Mouse (Mus musculus) B cell, adult 67 days (primary cell): ENCODE measurements around the gene Il1r2. TPM values are rescaled to one million over a fixed set of nuclear protein-coding genes. Genes with fewer than 3 reads are reported as not detected.

ENCODE experiments used
- total RNA-seq, 2 experiments: library from RNA; stranded (reverse); gene quantifications; 4 replicates each; pipeline ENCODE4 v1.2.4; 2023

The Il1r2 gene
- total RNA-seq, result 10 to 100 TPM; 18.1 to 18.3 TPM

DNA sequence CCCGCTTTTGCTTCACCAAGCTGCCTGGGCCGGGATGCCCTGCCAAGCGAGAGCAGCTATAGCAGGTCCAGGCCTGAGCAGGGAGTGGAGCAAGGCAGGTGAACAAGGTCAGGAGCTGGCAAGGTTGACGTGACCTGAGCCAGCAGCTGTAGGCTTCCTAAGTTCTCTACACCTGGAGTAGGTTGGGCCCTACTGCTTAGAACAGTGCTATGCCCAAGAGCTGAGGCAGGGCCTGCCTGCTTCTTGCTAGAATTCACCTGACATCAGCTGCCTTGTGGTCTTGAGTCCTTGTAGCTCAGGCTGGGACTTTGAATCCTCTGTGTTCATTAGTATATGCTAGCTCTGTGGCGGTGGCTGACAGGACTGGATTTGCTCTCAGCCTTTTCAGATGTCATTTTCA is at the start of gene Il1r2:
Il1r2 (plus strand) TSS at position 301 of the 400 bp plus-strand sequence.

Other genes starting within 250 kb of the Il1r2 start
- gene Map4k4, start 173.2 kb upstream of the Il1r2 start, total RNA-seq, result 100 to 1,000 TPM; 219 to 232 TPM
- gene Il1r1, start 151.0 kb downstream of the Il1r2 start, total RNA-seq, result not detected